Mouse (Mus musculus): ENCODE data around the gene Syngap1.

The Syngap1 gene

DNA sequence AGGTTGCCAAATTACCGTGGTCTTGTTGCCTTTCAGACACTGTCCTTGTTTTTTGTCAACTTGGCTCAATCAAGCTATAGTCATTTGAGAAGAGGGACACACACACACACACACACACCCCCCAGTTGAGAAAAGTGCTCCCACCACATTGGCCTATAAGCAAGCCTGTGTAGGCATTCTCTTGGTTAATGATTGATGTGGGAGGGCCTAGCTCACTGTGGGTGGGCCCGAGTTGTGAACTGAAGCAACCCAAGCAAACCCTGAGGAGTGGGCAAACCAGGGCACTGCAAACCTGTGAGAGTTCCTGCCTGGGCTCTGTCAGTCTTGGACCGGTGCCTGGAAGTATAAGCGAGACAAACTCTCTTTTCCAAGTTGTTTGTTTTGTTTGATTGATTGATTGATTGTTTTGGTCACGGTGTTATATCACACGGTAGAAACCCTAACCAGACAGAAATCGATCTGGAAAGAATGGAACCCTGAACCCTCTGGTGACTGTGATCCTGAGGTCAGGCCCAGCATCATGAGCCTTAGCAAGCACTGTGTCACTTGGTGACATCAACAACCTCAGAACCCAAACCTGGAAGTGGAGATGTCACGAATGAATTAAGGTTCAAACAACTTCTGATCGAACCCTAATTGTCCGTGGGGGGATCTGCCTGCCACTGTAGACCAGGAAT lies 44.6 kb downstream of the Syngap1 start:
- no peak for DNase-seq (ENCODE audit: extremely low spot score, low read depth, low spot score)

GRCm38 (mm10) chr17:26990521-26990920 lies 49.5 kb downstream of the Syngap1 start:
- DNase-seq (ENCODE audit: extremely low spot score, low read depth, low spot score), result no peak

GRCm38 (mm10) chr17:26994410-26994809 lies 53.4 kb downstream of the Syngap1 start:
- no peak for DNase-seq (ENCODE audit: extremely low spot score, low read depth, low spot score)

DNA sequence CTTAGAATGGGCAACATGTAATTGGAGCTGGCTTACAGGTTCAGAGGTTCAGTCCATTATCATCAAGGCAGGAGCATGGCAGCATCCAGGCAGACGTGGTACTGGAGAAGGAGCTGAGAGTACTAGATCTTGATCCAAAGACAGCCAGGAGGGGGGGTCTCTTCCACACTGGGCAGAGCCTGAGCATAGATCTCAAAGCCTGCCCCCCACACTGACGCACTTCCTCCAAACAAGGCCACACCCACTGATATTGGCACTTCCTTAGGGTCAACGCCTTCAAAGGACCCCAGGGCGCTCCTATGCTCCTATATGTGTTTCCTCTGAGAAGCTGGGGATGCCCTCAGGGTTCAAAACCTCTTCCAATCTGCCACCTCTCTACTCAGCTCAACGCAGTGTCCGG lies 54.0 kb downstream of the Syngap1 start:
- DNase-seq (ENCODE audit: extremely low spot score, low read depth, low spot score), result no peak

DNA sequence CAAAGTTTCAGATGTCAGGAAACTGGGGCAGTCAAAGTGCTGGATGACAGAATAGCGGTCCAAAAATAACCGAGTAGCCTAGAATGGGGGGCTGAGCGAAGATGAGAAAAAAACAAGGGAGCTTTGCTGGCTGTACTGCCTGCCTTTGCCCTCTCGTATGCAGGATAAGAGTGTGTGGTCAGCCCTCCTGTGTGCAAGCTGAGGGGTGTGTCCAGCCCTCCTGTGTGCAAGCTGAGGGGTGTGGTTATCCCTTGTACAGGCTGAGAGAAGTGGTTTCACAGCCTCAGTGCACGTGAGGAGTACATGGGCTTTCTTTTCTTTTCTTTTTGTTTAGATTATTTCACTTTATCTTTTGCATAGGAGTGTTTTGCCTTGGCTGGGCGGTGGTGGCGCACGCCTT lies 54.5 kb downstream of the Syngap1 start:
- no peak for DNase-seq (ENCODE audit: extremely low spot score, low read depth, low spot score)

GRCm38 (mm10) chr17:26997661-26998060 lies 56.6 kb downstream of the Syngap1 start:
- DNase-seq (ENCODE audit: extremely low spot score, low read depth, low spot score), result no peak

DNA sequence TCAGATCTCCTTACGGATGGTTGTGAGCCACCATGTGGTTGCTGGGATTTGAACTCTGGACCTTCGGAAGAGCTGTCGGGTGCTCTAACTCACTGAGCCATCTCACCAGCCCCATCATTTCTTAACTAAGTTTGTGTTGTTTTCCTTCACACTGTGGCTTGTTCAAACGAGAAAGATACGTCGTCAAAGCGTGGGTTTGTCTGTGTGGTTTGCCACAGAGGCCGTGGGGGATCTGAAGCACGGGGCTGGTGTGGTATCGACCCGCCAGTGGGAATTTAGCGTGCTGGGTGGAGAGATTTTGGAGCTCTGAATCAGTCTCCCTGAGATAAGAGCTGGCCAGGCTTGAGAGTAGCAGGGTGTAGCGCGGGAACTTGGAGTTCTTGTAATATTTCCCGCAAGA lies 57.2 kb downstream of the Syngap1 start:
- no peak for DNase-seq (ENCODE audit: extremely low spot score, low read depth, low spot score)

DNA sequence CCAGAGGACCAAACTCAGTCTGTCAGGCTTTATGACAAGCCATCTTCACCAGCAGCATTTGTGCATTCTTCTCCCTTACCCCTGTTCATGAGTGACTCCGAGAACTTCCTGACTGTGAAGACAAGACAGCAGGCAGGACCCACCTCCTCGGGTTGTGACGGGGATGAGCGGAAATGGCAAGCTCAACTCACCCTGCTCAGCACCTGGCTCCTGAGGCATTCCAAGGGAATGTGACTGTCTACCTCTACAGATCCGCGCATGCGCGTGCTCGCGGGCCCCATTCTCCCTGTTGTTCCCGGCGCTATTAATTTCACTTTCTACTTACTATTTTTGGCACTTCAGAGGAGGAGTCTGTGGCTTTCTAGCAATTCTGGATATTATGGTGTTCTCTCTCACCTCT lies 58.9 kb downstream of the Syngap1 start:
- DNase-seq (ENCODE audit: extremely low spot score, low read depth, low spot score), result no peak

DNA sequence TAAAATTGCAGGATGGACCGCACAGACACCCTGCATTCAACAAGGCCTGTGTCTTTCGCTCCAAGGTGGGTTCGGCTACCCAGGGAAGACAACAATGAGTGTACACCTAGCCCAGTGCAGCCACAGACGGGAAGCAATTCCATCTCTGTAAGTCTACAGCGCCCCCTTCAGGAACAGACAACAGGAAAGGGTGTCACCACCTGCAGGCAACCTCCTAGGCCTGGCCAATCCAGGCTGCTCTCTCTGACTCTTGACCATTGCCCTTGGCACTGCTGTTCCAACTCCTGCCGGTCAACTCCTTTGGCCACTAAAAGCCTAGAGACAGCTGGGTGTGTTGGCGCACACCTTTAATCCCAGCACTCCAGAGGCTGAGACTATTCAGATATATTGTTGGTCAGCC lies 60.1 kb downstream of the Syngap1 start:
- DNase-seq (ENCODE audit: extremely low spot score, low read depth, low spot score), result no peak

DNA sequence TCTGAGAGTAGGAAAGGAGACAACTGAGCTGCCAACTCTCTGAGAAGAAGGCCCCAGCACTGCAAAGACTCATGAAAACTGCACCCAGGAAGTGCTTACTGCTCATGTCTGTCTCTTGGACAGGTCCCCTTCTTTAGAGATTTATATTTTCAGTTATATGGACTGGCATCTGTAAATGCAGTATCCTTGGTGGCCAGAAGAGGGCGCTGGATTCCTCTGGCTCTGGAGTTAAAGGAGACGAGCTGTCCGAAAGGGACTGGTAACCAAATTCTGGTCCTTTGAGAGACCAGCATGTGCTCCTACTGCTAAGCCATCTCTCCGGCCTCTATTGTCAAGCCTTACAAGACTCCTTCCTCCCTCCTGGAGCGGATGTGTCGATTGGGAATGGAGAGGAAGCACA lies 60.8 kb downstream of the Syngap1 start:
- DNase-seq (ENCODE audit: extremely low spot score, low read depth, low spot score), result no peak

- DNase-seq (ENCODE audit: extremely low spot score, low read depth, low spot score), result no peak
Measured at GRCm38 (mm10) chr17:27004431-27004830, 63.4 kb downstream of the Syngap1 start.

DNA sequence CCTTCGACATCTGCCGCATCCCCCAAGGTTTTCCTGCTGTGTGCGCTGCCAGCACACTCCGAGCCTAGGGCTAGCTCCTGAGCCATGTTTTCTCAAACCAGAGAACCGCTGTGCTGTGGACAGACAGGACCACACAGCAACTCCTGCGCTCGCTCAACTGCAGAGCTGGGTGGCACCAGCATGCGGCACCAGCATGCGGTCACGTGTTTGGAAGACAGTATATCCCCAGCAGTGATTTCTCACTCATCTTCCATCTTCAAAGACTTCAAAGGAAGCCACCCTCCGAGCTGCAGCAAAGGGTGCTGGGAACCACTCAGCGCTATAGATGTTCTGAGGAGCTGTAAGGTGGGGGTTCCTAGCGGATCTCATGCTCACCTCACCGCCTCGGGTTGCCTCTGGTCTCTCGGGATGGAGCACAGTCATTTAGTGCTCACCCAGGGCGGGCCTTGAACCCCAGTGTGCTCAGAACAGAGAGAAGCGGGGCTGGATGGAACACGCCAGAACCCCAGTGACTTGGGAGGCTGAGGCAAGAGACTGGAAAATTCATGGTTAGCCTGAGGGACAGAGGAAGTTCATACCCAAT lies 63.9 kb downstream of the Syngap1 start:
- no peak for DNase-seq (ENCODE audit: extremely low spot score, low read depth, low spot score)

DNA sequence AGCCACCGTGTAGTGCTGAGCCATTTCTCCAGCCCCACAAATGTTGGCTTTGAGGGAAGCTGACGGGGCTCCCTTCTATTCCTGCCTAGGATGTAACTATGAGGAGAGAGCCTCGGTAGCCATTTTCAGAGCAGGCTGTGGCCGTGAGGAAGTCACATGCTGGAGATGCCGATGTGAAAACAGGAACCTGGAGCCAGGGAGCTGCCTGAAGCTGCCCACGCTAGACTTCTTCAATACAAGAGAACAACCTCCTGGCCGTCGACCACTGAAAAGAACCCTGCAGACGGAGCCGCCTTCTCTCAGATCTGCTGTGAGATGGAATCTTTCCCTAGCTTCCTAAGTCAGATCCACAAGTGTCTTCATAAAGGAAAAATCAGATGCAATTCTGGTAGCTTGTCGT lies 64.6 kb downstream of the Syngap1 start:
- no peak for DNase-seq (ENCODE audit: extremely low spot score, low read depth, low spot score)

GRCm38 (mm10) chr17:27008277-27008676 lies 67.2 kb downstream of the Syngap1 start:
- DNase-seq (ENCODE audit: extremely low spot score, low read depth, low spot score), result no peak

- DNase-seq (ENCODE audit: extremely low spot score, low read depth, low spot score), result no peak
Measured at GRCm38 (mm10) chr17:27011167-27011566, 70.1 kb downstream of the Syngap1 start.

DNA sequence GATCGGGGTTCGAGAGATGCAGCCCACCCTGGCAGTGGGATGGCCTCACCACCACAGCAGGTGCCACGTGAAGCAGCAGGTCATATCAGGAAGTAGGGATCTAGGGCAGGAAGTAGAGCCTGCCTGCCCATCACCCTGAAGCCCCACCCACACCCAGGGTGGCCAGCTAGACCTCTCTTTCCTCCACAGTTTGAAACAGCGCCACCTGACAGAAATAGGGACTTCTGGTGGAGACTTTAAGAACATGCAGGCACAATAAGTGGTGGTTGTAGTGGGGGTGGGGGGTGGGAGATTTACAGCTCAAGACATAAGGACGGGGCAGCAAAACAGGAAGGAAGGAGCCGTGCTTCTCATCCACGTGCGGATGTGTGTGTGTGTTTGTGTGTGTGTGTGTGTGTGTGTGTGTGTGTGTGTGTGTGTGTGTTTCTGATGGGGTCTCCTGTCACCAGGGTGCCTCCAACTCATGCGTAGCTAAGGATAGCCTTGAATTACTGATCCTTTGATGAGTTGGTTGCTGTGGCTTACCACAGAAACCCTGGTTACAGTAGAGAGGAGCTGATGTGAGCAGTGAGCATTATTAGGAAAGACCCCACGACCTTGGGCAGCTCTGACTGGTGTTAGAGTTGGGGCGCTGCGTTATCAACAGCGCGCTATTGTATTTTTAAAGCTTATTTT lies 71.1 kb downstream of the Syngap1 start:
- DNase-seq (ENCODE audit: extremely low spot score, low read depth, low spot score), result no peak

DNA sequence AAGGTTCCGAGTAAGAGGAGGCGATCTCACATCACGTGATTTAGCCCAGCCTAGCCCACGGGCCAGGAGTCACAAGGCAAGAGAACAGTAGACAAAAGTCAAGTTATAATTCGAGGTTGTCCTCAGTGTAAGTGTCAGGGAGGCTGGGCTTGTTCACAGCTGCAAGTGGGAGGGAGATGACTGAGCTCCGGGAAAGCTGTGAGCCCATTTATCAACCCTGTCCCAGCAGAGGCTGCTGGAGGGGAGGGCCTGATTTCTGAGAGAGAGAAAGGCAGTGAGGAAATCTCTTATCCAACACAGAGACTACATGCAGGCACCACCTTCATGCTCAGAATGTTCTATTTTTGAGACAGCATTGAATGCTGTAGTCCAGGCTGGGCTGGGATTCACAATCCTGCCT lies 71.9 kb downstream of the Syngap1 start:
- DNase-seq (ENCODE audit: extremely low spot score, low read depth, low spot score), result no peak

GRCm38 (mm10) chr17:27017564-27018499 lies 76.8 kb downstream of the Syngap1 start:
- peak; percentile 82 for DNase-seq (ENCODE audit: extremely low spot score, low read depth, low spot score)

- DNase-seq (ENCODE audit: extremely low spot score, low read depth, low spot score), result no peak
Measured at GRCm38 (mm10) chr17:27018555-27019196, 77.6 kb downstream of the Syngap1 start.

DNA sequence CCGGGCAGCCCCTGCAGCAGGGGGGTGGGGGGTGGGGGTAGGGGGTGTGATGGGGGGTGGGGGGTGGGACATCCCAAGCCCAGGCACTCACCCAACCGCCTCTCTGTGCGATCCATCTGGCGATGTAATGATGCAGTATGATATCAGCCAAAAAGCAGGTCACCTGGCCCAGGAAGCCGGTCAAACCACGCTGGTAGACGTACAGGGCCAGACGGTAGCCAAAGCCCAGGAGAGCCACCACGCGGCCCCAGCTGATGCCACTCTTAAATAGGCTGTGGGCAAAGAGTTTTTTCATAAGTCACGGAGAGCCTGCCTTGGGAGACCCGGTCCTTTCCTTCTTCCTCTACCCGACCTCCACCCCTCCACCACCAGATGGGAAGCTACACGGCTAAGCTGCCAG lies 80.0 kb downstream of the Syngap1 start:
- DNase-seq (ENCODE audit: extremely low spot score, low read depth, low spot score), result no peak

DNA sequence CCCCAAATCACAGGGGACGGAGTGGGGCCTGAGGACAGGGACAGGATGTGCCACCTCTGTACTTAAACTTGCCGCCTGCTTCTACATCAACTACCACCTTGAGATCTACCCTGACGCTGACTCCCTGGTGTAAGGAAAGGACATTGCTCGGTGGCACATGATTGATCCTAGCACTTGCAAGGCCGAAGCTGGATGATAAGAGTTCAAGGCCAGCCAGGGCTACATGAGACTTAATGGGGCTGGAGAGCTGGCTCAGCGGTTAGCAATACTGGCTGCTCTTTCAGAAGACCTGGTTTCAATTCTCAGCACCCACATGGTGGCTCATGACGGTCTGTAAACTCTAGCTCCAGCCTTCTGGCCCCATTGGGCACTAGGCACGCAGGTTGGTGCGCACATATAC lies 80.7 kb downstream of the Syngap1 start:
- no peak for DNase-seq (ENCODE audit: extremely low spot score, low read depth, low spot score)

All from hindlimb bud, embryonic 11.5 days (tissue).